Mouse (Mus musculus): Measurements from ENCODE around the gene Acp5.

Acp5 gene

DNA sequence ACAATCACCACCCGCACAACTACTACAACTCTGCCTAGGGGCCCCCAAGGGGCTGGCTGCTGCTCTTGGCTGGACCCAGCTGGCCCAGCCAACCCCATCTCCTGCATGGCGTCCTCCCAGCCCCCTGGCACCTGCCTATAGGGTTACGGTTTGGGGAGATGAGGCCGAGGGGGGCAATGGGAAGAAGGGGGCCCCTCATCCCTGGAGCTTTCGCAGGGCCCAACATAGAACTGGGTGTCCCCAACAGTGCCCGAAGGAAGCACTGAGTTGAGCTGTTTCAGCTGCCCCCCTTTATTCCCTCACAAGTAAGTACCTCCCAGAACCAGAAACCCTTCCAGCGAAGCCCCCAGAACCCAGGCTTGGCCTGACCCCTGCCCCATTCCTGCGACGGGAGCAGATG is 27.3 kb downstream of the Acp5 start:
- intact Hi-C loops (cut with DNase I) = no loop called here

DNA sequence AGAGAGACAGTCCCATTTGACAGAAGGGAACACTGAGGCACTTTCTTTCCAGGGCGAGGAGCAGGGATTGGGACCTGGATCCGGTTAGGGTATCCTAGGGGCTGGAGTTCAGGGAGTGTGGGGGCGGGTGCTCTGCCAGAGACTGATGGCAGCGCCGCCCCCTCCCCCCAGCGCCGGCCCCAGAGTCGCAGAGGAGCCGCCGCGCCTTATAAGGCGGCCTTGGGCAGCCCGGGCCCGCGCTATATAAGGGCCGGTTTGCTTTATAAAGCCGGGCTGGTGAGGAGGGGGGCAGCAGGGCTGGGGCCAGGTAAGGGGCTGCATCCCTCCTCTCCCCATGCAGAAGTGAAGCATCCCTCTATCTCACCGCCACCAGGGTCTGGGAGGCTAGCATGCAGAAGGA is 35.6 kb downstream of the Acp5 start:
- intact Hi-C loops (cut with DNase I) = loop anchor here (10.0 kb wide), 1 partner anchor 45 kb away; no protein-coding TSS in a partner anchor

DNA sequence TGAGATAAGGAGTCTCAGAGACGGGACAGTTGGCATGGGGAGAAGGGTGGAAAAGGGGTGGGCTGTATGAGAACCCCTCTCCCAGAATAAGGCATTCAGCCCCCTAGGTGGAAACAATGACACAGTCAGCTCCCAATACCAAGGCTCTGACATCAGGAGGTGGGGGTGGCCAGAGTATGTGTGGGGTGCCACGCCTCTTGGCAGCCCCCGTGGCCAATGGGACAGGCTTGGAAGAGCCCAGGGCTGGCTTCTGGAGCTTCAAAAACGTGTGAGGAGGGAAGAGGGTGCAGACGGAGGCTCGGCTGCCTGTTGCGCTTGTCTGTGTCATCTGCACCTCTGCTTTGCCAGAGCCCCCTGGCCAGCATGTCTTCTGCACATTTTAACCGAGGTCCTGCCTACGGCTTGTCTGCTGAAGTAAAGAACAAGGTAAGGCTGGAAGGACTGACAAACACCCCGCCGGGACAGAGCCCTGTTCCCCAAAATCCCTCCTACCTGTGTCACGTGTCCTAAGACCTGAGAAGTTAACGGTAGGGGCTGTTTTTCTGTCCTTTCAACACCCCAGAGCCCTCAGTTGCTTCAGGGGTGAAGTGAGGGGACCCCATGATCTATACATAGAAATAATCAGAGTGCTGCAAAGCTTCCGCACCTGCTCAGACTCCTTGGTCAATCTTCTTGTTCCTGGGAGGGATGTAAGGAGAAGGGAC is 36.4 kb downstream of the Acp5 start, which contains the start of gene Cnn1:
Gene Cnn1 (plus strand): TSS at position 224 of the 704 bp plus-strand sequence.
- intact Hi-C loops (cut with DNase I) = loop anchor here (10.0 kb wide), 1 partner anchor 46 kb away; no protein-coding TSS in a partner anchor

DNA sequence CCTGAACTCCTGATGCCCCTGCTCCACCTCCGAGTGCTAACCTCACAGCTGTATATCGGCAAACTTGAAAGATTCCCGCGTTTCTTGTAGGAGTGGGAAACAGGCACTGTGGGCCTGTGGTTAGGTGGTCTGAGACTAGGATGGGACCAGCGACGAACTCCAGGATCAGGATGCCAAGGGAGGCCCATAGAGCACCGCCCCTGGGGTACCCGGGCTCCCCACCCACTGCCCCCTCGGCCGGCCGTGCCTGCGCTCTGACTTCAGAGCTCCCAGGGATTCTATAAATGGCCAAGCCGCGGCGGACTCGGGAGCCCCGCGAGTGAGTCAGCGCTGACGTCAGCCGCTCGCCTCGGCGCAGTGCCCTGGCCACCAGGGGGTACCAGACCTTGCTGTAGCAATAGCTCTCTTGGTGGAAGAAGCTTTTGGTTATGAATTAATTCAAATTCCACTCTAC is 39.6 kb downstream of the Acp5 start:
- intact Hi-C loops (cut with DNase I) = loop anchor here (10.0 kb wide), 1 partner anchor 49 kb away; no protein-coding TSS in a partner anchor

DNA sequence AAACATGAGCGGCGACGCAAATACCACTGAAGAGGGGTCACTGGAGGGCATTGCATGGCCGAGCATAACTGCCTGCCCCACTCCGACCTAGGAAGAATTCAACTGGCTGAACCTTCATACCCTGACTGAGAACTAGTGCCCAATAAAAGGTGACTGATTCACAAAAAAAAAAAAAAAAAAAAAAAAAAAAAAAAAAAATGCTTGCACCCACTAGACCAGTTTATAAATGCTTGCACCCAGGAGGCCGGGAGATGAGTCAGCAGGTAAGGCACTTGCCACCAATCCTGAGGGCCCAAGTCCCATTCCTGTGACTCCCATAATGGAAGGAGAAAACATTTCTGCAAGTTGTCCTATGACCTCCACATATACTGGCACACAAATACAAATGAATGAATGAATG is 42.8 kb downstream of the Acp5 start:
- intact Hi-C loops (cut with DNase I) = loop anchor here (10.0 kb wide), 1 partner anchor 52 kb away; no protein-coding TSS in a partner anchor

DNA sequence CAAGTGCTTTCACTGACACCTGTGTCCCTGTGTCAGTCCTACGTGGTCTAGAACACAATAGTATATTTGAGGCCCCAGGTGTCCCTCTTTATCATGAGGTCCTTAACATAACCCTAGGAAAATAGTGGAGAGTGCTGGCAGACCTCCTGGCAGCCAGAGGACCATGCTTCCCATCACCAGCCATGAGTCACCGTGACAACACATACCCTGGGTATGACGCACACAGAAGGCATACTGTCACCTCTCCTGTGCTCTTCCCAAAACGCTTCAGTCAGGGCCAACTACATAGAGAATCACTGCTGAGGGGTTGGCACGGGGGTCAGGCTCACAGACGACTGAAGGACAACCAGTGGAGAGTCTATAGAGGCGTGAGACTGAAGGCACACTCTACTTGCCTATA is 45.5 kb downstream of the Acp5 start:
- intact Hi-C loops (cut with DNase I) = loop anchor here (10.0 kb wide), 1 partner anchor 55 kb away; no protein-coding TSS in a partner anchor

DNA sequence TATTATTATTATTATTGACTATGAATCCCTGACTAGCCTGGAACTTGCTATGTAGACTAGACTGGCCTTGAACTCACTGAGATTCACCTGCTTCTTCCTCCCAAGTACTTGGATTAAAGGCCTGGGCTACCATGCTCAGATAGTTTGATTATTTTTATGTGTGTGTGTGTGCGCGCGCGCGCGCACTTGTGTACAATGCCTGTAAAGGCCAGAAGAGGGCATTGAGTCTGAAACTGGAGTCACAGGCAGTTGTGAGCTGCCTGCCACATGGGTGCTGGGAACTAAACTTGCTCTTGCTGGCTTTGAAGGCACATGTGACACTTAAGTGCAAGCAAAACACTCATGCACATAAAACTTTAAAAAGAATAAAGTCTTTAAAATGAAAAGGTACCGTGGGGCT is 46.2 kb downstream of the Acp5 start:
- intact Hi-C loops (cut with DNase I) = no loop called here

DNA sequence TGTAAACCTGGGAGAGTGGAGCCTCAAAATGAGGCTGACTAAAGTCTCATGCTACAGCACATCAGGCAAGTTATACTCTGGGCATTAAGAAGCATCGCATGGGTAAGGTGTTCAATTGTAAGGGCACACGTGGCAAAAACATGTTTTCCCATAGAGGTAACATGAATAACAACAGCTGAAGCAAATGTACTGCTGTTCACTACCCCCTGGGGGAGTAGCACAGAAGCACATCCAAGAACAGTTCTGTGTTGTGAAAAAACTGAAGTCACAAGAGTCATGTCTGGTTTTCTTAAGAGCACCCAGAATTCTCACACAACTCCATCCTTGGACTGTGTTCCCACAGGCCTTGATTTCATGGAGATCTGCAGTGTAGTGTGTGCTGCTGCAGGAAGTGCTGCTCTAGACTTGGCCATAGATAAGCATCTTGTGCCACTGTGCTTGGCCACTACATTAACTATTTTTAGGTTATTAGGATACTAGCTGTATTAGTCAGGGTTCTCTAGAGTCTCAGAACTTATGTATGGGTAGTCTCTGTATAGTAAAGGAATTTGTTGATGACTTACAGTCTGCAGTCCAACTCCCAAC is 48.4 kb downstream of the Acp5 start:
- intact Hi-C loops (cut with DNase I) = no loop called here

DNA sequence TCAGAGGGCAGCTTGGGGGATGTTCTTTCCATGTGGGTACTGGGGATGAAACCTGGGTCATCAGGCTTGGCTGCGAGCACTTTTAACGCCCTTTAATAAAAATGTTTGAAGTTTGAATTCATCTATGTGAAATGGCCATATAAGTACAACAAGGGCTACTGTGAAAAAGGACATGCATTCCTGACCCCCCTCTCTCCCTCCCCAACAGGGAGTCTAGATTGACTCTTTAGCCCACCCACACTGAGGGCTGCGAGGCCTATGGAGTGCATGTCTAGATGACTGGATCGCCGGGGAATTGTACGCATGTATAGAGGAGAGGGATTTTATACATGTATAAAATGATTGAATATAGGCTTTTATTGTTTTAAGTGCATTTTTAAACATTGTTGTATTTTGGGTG is 49.5 kb downstream of the Acp5 start:
- intact Hi-C loops (cut with DNase I) = no loop called here

DNA sequence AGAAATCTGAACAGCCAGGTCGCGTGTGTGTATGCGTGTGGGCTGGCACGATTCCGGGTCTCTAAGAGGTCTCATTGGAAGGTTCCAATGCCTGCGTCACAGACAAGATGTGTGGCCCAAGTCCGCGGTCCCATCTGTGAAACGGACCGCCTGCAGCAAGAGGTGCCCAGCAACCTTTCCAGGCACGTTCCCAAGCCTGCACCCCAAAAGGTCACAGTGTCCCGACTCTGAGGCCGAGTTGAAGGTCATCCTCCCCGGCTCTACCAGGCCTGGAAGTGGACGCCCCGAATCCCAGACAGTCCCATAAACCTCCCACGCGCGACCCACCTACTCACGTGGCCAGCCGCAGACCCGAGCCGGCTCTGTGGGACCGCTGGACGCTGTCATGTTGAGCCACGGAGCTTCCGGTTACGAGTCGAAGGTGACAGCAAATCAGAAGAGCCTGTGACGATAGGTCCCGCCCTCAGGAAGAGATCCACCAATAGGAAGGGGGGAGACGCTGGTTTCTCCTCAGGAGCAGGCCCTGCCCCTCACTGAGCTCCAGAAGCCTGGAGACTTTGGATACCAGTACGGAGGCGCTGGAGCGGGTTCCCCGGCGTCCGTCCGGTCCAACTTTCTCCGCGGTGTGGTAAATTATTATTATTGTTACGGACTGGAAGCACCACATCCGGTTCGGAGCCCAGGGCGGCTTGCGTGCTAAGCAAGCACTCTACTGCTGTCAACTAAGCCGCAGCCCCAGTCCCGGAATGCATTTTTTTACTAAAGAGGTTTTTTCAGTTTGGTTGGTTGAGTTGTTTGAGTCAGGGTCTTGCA is 50.3 kb downstream of the Acp5 start, which contains the start of gene Ecsit:
Gene Ecsit (minus strand): TSS at position 417 of the 813 bp plus-strand sequence.
- intact Hi-C loops (cut with DNase I) = no loop called here

DNA sequence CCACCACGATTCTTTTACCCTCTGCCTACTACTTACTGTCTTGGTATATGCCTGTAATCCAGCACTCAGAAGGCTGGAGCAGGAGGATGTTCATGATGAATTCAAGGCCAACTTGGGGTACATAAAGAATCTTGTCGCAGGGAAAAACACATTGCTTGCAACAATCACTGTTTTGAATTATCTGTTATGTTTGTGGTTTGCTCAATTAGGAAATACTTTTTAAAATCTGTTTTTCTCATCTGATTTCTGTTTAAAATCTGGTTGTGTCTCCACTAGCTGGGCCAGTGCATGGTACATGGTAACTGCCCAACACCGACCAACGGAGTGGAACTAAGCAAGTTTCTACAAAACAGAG is 50.9 kb downstream of the Acp5 start:
- intact Hi-C loops (cut with DNase I) = no loop called here

Small RNA genes lying within 50 kb of the gene (microRNA-seq; reads per million reads assigned to microRNA genes)
- 0.11 to 0.12 reads per million in 2 experiments for gene Mir7084
